Mouse (Mus musculus) adrenal gland, adult 2 months (tissue): ENCODE measurements around the gene Mrpl51. TPM values are rescaled to one million over a fixed set of nuclear protein-coding genes. Genes with fewer than 3 reads are reported as not detected.

Experiments
- DNase-seq: peaks from one replicate; pipeline ENCODE4 v3.0.0; 2021
- microRNA-seq, 2 experiments: library from miRNA; unstranded; fragments of <30 nt; microRNA quantifications; one replicate each; pipeline ENCODE4 v1.2.0; 2021
- polyA plus RNA-seq: library from polyadenylated mRNA; depleted of rRNA; stranded (reverse); fragments of >200 nt; gene quantifications from 2 replicates; pipeline ENCODE4 v1.2.3, GENCODE M21; 2012; rRNA removed
- total RNA-seq, 2 experiments: library from RNA; stranded (reverse); gene quantifications; 2 replicates each; pipeline ENCODE4 v1.2.3; 2021

The Mrpl51 gene
- total and polyA plus RNA-seq, 3 experiments, result 45.1 to 208 (median 162) TPM

DNA sequence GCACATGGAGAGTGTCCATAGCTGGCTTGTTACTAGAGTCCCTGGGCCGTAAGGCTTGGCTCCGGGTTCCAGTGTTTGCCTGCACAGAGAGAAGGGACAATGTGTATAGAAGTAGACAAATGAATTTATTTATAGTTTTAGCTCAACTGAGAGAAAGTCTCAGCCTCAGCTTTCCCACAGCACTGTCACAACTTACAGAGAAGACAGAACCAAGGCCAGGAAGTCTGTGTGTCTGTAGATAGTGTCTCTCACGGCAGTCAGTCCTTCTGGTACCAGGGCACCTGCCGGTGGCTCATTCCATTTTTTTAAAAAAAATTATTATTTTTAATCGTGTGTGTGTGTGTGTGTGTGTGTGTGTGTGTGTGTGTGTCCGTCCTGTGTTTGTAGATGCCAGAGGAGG is 40.9 kb downstream of the Mrpl51 start:
- no peak for DNase-seq

DNA sequence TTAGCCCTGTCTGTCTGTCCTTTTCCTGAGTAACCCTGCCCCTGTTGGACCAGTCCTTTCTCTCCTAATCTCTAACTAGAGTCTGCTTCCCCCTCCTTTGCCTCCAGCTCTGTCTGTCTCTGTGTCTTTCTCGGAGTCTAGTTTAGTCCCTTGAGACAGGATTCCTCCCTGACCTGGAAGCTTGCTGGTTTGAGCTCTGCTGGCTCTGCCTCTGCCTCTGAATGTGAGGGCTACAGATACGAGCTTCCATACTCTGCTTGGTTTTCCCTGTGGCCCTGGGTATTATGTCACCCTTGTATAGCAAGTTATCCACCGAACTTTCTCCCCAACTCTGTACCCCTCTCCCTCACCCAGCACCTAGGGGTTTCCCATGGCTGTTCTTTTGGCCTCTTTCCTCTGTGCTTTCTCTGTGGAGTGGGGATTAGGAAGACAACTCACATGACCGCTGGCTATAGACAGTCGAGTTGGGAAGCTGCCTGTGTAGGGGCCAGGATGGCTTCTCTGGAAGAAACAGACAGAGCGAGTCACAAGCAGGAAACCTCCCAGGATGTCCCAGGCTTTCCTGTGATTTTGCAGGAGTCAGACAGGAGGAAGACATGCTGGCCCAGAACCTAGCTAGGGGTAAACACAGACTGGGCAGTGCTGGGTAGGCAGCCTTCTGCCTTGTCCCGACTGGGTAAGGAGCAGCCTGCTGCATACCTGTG is 42.4 kb downstream of the Mrpl51 start:
- DNase-seq, result no peak

DNA sequence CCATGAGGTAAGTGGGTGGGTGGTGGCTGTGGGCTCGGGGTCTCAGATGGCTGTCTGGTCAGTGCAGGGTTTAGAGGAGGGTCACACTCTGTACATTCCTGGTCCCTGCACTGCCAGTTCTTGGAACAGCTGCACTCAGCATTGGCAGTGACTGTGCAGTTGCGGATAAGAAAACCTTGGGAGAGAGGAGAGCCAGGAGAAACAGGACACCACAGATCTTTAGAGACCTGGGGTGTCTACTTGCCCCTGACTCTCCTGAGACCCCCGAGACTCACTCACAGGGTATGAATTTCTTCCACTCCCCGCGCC is 42.9 kb downstream of the Mrpl51 start:
- no peak for DNase-seq

DNA sequence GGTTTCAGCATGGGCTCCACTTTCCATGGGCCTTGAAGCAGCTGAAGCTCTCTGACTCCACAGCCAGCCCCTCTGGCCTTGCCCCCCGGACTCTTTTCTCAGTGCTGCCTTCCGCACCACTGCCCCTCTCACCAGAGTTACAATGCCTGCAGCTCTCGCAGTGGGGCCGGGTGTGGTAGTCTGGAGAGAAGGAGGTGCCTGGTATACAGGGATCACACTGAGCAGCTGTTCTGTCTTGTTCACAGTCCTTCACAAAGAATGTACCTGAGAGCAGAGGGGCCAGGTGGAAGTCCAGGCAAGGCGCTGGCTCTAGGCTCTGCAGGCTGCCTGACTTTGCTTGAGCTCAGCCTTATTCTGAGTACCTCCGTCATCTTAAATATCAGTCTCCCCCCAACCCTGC is 44.7 kb downstream of the Mrpl51 start:
- no peak for DNase-seq

DNA sequence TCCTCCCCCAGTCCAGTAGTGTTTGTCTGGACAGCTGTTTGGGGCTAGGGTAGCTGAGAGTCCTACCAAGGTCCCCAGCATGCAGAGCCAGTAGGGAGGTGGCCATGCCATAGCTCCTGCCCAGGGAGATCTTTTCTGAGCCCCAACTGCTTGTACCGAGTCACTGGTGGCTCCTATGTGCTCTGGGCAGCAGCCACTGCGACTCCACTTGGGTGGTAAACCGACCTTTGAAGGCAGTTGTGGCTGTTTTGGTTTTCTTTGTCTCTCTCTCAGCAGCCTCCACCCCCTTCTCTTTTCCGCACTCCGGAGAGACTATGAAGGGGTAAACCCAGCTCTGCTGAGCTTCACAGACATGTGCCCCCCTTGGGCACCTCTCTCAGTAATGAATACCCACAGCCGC is 45.2 kb downstream of the Mrpl51 start, which contains the start of gene Cd27:
TSS of gene Cd27 (minus strand) at position 229 of the 400 bp plus-strand sequence.
- no peak for DNase-seq

DNA sequence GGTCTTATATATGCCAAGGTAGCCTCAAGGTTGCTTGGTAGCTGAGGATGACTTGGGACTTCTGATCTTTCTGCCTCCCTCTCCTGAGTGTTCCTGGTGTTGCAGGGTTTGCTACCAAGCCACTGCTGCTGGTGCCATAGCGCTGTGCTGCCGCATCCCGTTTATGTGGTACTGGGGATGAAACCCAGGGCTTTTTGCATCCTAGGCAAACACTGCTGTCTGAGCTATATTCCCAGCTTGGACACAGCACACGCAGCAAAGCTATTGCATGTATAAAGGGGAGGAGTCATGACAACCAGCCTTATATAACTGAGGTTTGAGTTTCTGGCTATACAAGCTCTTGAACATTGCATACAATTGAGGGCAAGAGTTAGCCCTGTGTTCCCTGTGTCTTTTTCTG is 45.8 kb downstream of the Mrpl51 start:
- DNase-seq, result no peak

DNA sequence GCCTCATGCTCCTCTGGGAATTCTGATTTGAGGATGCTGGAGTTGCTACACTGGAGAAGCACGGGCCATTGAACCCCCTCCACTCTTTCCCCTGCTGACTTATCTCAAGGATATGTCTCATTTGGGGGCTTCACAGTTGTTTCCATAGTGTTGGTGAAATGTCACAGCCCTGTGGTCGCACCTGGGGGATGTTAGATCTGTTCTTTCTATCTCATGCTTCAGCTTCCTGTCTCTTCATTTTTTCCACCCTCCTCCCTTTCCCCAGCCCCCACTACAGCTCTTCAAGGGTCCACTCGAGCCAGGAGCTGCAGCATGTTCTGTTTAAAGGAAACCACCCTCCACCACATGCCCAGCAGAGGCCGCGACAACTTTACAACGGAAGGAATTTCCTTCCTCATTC is 46.8 kb downstream of the Mrpl51 start:
- no peak for DNase-seq

DNA sequence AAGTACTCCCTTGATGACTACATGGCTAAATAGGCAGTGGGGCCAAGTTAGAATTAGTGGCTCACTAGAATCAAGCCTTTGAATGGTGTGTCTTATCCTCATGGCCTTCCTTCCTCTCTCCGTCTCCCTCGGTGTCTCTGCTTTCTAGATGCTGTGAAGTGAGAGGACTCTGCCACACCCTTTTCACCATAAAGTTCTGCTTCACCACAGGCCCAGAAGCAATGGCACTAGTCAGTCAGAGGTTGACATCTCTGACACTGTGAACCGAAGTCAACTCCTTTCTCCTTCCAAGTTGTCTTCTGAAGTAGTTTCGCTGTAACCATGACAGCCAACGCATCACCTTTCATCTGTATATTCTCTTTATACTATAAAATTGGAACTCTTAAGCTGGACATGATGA is 47.9 kb downstream of the Mrpl51 start:
- DNase-seq, result no peak

DNA sequence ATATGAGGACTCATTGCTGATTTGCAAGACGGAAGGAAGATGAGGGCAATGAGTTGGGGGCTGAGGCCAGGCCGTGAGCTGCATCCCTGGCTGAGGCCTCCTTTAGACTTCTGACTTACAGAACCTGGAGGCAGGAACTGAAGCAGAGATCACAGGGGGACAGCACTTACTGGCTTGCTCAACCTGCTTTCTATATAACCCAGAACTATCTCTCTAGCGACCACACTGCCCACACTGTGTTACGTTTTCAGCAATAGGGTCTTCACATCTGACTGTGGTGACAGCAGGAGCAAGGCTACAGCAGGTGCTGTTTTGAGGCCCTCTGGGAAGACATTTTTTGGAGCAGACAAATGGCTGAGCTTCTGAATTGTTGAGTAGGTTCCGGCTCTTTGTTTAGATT is 49.0 kb downstream of the Mrpl51 start:
- no peak for DNase-seq

DNA sequence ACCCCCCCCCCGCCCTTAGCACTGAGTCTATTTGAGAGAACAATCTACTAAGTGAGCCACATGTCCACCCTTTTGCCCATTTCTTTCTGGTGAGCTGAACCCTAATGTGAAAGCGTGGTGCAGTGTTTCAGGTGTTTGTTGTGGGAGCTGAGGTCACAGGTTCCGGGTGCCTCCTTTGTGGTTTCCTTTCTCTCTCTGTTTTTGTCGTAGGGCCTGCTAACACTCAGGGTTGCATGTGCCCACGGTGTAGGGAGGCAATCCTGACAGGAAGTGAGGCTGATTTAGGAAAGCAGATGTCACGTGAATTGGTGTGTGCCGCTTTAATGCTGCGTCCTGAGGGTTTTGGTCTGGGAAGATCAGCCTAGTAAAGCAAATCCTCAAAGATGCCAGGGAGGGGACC is 50.0 kb downstream of the Mrpl51 start:
- DNase-seq, result no peak

DNA sequence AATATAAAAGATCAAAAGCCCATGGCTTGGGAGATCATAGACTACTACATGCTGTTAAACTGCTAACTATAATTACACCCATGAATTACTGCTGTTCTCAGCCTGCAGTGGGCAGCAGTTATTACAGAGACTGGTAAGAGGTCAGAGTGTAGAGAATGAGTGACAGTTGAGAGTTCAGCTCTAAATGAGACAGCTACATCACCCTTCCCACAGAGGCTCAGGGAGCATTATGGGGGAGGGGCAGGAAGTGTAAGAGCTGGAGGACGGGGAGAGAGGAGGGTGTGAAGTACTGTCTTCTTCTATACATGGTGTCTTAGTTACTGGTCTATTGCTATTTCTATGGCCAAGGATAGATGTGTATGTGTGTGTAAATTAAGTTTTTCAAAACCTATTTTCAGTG is 53.0 kb downstream of the Mrpl51 start:
- no peak for DNase-seq

Small RNA genes lying within 50 kb of the gene (microRNA-seq; reads per million reads assigned to microRNA genes)
- gene Mir3098 (0.44 to 1.7 reads per million in 2 experiments), gene Mir8113 (0 reads per million in 2 experiments)

Other genes starting within 250 kb of the Mrpl51 start
- gene Cops7a, start 226.3 kb upstream of the Mrpl51 start, total RNA-seq, result 100 to 1,000 TPM; 128 to 152 TPM
- 220 and 384 TPM in 2 replicates for gene Cops7a, start 226.3 kb upstream of the Mrpl51 start, polyA plus RNA-seq
- 1 to 10 TPM in 1 of 2 experiments, under 1 TPM in 1; 0.89 to 2.0 TPM for gene Pianp, start 195.1 kb upstream of the Mrpl51 start, total RNA-seq
- 4.2 and 9.0 TPM in 2 replicates for gene Pianp, start 195.1 kb upstream of the Mrpl51 start, polyA plus RNA-seq
- 10 to 100 TPM; 38.5 to 56.9 TPM for gene Zfp384, start 182.7 kb upstream of the Mrpl51 start, total RNA-seq
- 70.6 and 98.2 TPM in 2 replicates for gene Zfp384, start 182.7 kb upstream of the Mrpl51 start, polyA plus RNA-seq
- 10 to 100 TPM; 51.0 to 60.6 TPM for gene Ing4, start 152.0 kb upstream of the Mrpl51 start, total RNA-seq
- gene Ing4, start 152.0 kb upstream of the Mrpl51 start, polyA plus RNA-seq, result 35.5 and 37.4 TPM in 2 replicates
- 10 to 100 TPM in 1 of 2 experiments, 1 to 10 TPM in 1; 4.4 to 12.2 TPM for gene Acrbp, start 142.1 kb upstream of the Mrpl51 start, total RNA-seq
- 14.0 and 15.9 TPM in 2 replicates for gene Acrbp, start 142.1 kb upstream of the Mrpl51 start, polyA plus RNA-seq
- gene Lpar5, start 123.9 kb upstream of the Mrpl51 start, total RNA-seq, result under 1 TPM; 0.61 to 0.83 TPM
- 3.1 and 4.3 TPM in 2 replicates for gene Lpar5, start 123.9 kb upstream of the Mrpl51 start, polyA plus RNA-seq
- gene Chd4, start 95.8 kb upstream of the Mrpl51 start, total RNA-seq, result 100 to 1,000 TPM; 139 to 156 TPM
- gene Chd4, start 95.8 kb upstream of the Mrpl51 start, polyA plus RNA-seq, result 54.1 and 58.1 TPM in 2 replicates
- 10 to 100 TPM; 40.9 to 51.7 TPM for gene Nop2, start 59.9 kb upstream of the Mrpl51 start, total RNA-seq
- 8.0 and 12.0 TPM in 2 replicates for gene Nop2, start 59.9 kb upstream of the Mrpl51 start, polyA plus RNA-seq
- gene Iffo1, start 46.6 kb upstream of the Mrpl51 start, total RNA-seq, result 10 to 100 TPM; 13.8 to 21.4 TPM
- 73.1 and 80.0 TPM in 2 replicates for gene Iffo1, start 46.6 kb upstream of the Mrpl51 start, polyA plus RNA-seq
- 1,000 to 10,000 TPM; 2,613 to 2,674 TPM for gene Gapdh, start 25.3 kb upstream of the Mrpl51 start, total RNA-seq
- 2,736 and 3,470 TPM in 2 replicates for gene Gapdh, start 25.3 kb upstream of the Mrpl51 start, polyA plus RNA-seq
- gene Ncapd2, start 100 bp upstream of the Mrpl51 start, total RNA-seq, result 10 to 100 TPM; 20.4 to 25.5 TPM
- 25.2 and 28.7 TPM in 2 replicates for gene Ncapd2, start 100 bp upstream of the Mrpl51 start, polyA plus RNA-seq
- 10 to 100 TPM; 35.7 to 39.7 TPM for gene Vamp1, start 23.8 kb downstream of the Mrpl51 start, total RNA-seq
- gene Vamp1, start 23.8 kb downstream of the Mrpl51 start, polyA plus RNA-seq, result 46.2 and 47.0 TPM in 2 replicates
- gene Tapbpl, start 40.1 kb downstream of the Mrpl51 start, total RNA-seq, result 10 to 100 TPM; 11.3 to 15.6 TPM
- gene Tapbpl, start 40.1 kb downstream of the Mrpl51 start, polyA plus RNA-seq, result 12.0 and 12.1 TPM in 2 replicates
- gene Cd27, start 45.2 kb downstream of the Mrpl51 start, total RNA-seq, result under 1 TPM; 0.43 to 0.73 TPM
- 0.74 and 0.88 TPM in 2 replicates for gene Cd27, start 45.2 kb downstream of the Mrpl51 start, polyA plus RNA-seq
- gene Tuba3a, start 94.2 kb downstream of the Mrpl51 start, total RNA-seq, result not detected
- not detected in 2 replicates for gene Tuba3a, start 94.2 kb downstream of the Mrpl51 start, polyA plus RNA-seq
- gene Ltbr, start 122.1 kb downstream of the Mrpl51 start, total RNA-seq, result 10 to 100 TPM; 75.1 to 78.7 TPM
- gene Ltbr, start 122.1 kb downstream of the Mrpl51 start, polyA plus RNA-seq, result 179 and 206 TPM in 2 replicates
- gene Scnn1a, start 128.9 kb downstream of the Mrpl51 start, total RNA-seq, result 1 to 10 TPM; 1.2 to 1.7 TPM
- gene Scnn1a, start 128.9 kb downstream of the Mrpl51 start, polyA plus RNA-seq, result 1.9 and 2.5 TPM in 2 replicates
- 100 to 1,000 TPM; 208 to 308 TPM for gene Tnfrsf1a, start 157.6 kb downstream of the Mrpl51 start, total RNA-seq
- 284 and 368 TPM in 2 replicates for gene Tnfrsf1a, start 157.6 kb downstream of the Mrpl51 start, polyA plus RNA-seq
- under 1 TPM in 1 of 2 experiments, not detected in 1; 0.21 TPM for gene Plekhg6, start 189.0 kb downstream of the Mrpl51 start, total RNA-seq
- 0.02 and 0.11 TPM in 2 replicates for gene Plekhg6, start 189.0 kb downstream of the Mrpl51 start, polyA plus RNA-seq